Mouse (Mus musculus) lung, embryonic 15.5 days (tissue): ENCODE results near the gene Ptprb. TPM values are rescaled to one million over a fixed set of nuclear protein-coding genes. Genes with fewer than 3 reads are reported as not detected.

Experiments used
- polyA plus RNA-seq: library from polyadenylated mRNA; unstranded; fragments of >200 nt; fragmentation: Nextera tagmentation; extraction: Ambion mirVana; gene quantifications from 2 replicates; pipeline ENCODE4 v1.2.1, GENCODE M21; 2015

Ptprb gene
- polyA plus RNA-seq, 1 experiment from 2014 or later, result 14.3 TPM

Other genes starting within 250 kb of the Ptprb start
- gene 4933416C03Rik, start 161.6 kb upstream of the Ptprb start, polyA plus RNA-seq, result not detected in 2 replicates
- 3.7 and 4.0 TPM in 2 replicates for gene Kcnmb4, start 198.4 kb downstream of the Ptprb start, polyA plus RNA-seq